Mouse (Mus musculus) limb, embryonic 13.5 days (tissue): Measurements from ENCODE around the gene Fstl4. TPM values are rescaled to one million over a fixed set of nuclear protein-coding genes. Genes with fewer than 3 reads are reported as not detected.

Source experiments
- ATAC-seq: fragments of 200-750 bp; cut with Nextera tagmentation; 2 replicates; pipeline ENCODE4 v1.8.0; 2017; ENCODE audit warnings: low read depth, moderate number of reproducible peaks, moderate TSS enrichment; ENCODE audit not compliant: low FRiP score
- H3K27ac ChIP-seq: fragments of 300-500 bp; sonication (generic); 2 replicates; pipeline ENCODE4 v1.5.1; 2015; ENCODE audit warnings: inconsistent platforms, mild to moderate bottlenecking, moderate library complexity
- H3K27me3 ChIP-seq: fragments of 300-500 bp; sonication (generic); 2 replicates; pipeline ENCODE4 v1.6.1; 2015; ENCODE audit warnings: mild to moderate bottlenecking, inconsistent platforms
- H3K36me3 ChIP-seq: fragments of 300-500 bp; sonication (generic); 2 replicates; pipeline ENCODE4 v1.6.1; 2015; ENCODE audit warnings: inconsistent platforms, mild to moderate bottlenecking, moderate library complexity
- H3K4me1 ChIP-seq: fragments of 300-500 bp; sonication (generic); 2 replicates; pipeline ENCODE4 v1.6.1; 2015; ENCODE audit warnings: inconsistent platforms
- H3K4me2 ChIP-seq: fragments of 300-500 bp; sonication (generic); replicated peaks from 2 replicates; pipeline ENCODE4 v1.6.1; 2015; ENCODE audit warnings: inconsistent platforms, mild to moderate bottlenecking, moderate library complexity
- H3K4me3 ChIP-seq: fragments of 300-500 bp; sonication (generic); 2 replicates; pipeline ENCODE4 v1.5.1; 2015; ENCODE audit warnings: moderate library complexity, mild to moderate bottlenecking, inconsistent platforms
- H3K9ac ChIP-seq: fragments of 300-500 bp; sonication (generic); 2 replicates; pipeline ENCODE4 v1.6.1; 2015; ENCODE audit warnings: mild to moderate bottlenecking, inconsistent platforms
- H3K9me3 ChIP-seq: fragments of 300-500 bp; sonication (generic); 2 replicates; pipeline ENCODE4 v1.6.1; 2016; ENCODE audit warnings: inconsistent platforms
- WGBS: fragments of 180-500 bp; shearing (Covaris S2); methylation state at CpG from one replicate; pipeline ENCODE4 v1.1.7; 2015; 5-methylcytosine and 5-hydroxymethylcytosine counted together
- polyA plus RNA-seq: library from polyadenylated mRNA; unstranded; fragments of >200 nt; fragmentation: Nextera tagmentation; extraction: Ambion mirVana; gene quantifications from 2 replicates; pipeline ENCODE4 v1.2.1, GENCODE M21; 2015

Gene Fstl4
- polyA plus RNA-seq, 1 experiment from 2014 or later: 2.8 TPM

DNA sequence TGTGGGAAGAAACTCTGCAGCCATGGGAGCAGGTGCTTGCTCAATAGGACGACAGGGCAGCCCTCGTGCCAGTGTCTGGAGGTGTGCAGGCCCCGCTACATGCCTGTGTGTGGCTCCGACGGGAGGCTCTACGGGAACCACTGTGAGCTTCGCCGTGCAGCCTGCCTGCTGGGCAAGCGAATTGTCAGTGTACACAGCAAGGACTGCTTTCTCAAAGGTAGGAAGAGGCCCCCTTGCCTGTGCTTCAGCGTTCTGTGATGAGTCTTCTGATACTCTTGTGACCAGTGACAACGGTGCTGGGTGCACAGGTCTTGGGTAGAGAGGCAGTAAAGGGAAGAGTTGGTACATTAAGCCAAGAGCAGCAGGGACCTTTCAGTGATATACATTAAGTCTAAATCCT is 235.8 kb downstream of the Fstl4 start:
- Histone ChIP-seq H3K4me2 (no peak overlapping the region), H3K9me3 (no peaks in the 10 kb centered on the region), H3K27me3 (peaks cover 6% of the 10 kb centered on the region; the same call in 1 of the 2 replicates), H3K9ac (no peak overlapping the region), H3K4me1 (peaks cover 14% of the 10 kb centered on the region; the same call in 1 of the 2 replicates), H3K36me3 (no peaks in the 10 kb centered on the region), H3K4me3 (no peak overlapping the region), H3K27ac (no peak overlapping the region)
- 90% methylated on average over 11 of the region's 11 CpGs for WGBS
- ATAC-seq: no peak

DNA sequence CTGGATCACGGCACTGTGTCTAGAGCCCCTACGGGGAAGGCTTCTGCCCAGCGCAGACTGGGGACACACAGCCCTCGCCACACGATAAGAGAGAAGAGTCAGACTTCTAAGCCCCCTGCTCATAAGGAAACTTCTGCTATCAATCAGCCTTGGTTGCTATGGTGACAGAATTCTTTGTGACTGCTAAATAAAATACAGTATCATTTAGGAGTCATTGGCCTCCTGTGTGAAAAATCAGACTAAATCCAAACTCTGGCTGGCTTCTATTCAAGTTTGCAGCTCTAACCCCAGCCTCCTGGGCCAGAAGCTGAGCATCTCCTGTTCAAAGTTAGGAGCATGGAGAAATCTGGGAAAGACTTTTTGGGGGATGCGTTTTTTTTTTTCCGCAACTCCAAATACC is 238.9 kb downstream of the Fstl4 start:
- Histone ChIP-seq H3K9ac (no peak overlapping the region), H3K4me2 (no peak overlapping the region), H3K9me3 (no peaks in the 10 kb centered on the region), H3K27me3 (peaks cover 6% of the 10 kb centered on the region; the same call in 1 of the 2 replicates), H3K27ac (no peak overlapping the region), H3K4me1 (no peaks in the 10 kb centered on the region), H3K36me3 (no peaks in the 10 kb centered on the region), H3K4me3 (no peak overlapping the region)
- 75% methylated on average over 7 of the region's 7 CpGs for WGBS
- ATAC-seq: no peak

GRCm38 (mm10) chr11:53003811-53004210 is 239.4 kb downstream of the Fstl4 start:
- 83% methylated on average over 9 of the region's 9 CpGs for WGBS
- Histone ChIP-seq H3K4me3 (no peak overlapping the region), H3K27me3 (peaks cover 6% of the 10 kb centered on the region; the same call in 1 of the 2 replicates), H3K9ac (no peak overlapping the region), H3K27ac (no peak overlapping the region), H3K36me3 (no peaks in the 10 kb centered on the region), H3K4me1 (no peaks in the 10 kb centered on the region), H3K9me3 (no peaks in the 10 kb centered on the region), H3K4me2 (no peak overlapping the region)
- ATAC-seq: no peak

GRCm38 (mm10) chr11:53009597-53009996 is 245.2 kb downstream of the Fstl4 start:
- Histone ChIP-seq H3K4me2 (no peak overlapping the region), H3K36me3 (no peaks in the 10 kb centered on the region), H3K27me3 (no peaks in the 10 kb centered on the region), H3K27ac (no peak overlapping the region), H3K9ac (no peak overlapping the region), H3K4me1 (no peaks in the 10 kb centered on the region), H3K9me3 (no peaks in the 10 kb centered on the region), H3K4me3 (no peak overlapping the region)
- WGBS: 60% methylated on average over 7 of the region's 7 CpGs
- ATAC-seq: no peak

DNA sequence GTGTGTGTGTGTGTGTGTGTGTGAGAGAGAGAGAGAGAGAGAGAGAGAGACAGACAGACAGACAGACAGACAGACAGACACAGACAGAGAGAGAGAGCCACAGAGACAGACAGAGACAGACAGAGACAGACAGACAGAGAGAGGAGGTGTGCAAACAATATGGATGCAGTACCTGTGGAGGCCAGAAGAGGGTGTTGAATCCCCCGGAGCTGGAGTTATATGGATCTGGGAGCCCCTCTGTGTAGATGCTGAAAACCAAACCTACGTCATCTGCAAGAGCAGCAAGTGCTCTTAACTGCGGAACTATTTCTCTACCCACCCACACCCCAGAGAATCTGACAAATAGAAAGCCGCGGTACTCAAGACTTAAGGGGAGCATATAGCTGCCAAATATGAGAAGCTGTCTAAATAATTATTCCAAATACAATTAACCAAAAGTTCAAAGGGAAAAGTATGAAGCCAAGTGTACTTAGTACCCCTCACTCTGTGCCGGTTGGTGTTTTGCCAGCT is 247.6 kb downstream of the Fstl4 start:
- no peak for ATAC-seq
- H3K9me3 ChIP-seq: no peaks in the 10 kb centered on the region
- WGBS: 80% methylated on average over 6 of the region's 6 CpGs
- no peaks in the 10 kb centered on the region for H3K36me3 ChIP-seq
- H3K4me1 ChIP-seq: no peaks in the 10 kb centered on the region
- no peak overlapping the region for H3K4me2 ChIP-seq
- no peaks in the 10 kb centered on the region for H3K27me3 ChIP-seq
- H3K27ac ChIP-seq: no peak overlapping the region
- H3K9ac ChIP-seq: no peak overlapping the region
- no peak overlapping the region for H3K4me3 ChIP-seq

GRCm38 (mm10) chr11:53013906-53014305 is 249.5 kb downstream of the Fstl4 start:
- Histone ChIP-seq H3K27me3 (no peaks in the 10 kb centered on the region), H3K4me2 (no peak overlapping the region), H3K27ac (no peak overlapping the region), H3K4me3 (no peak overlapping the region), H3K4me1 (0 out of 2 replicates have a peak, but pooled peaks cover under 1% of the 10 kb centered on the region), H3K9ac (no peak overlapping the region), H3K9me3 (no peaks in the 10 kb centered on the region), H3K36me3 (no peaks in the 10 kb centered on the region)
- no peak for ATAC-seq
- WGBS: 76% methylated on average over 5 of the region's 5 CpGs

- Histone ChIP-seq H3K27me3 (no peaks in the 10 kb centered on the region), H3K27ac (no peak overlapping the region), H3K4me2 (no peak overlapping the region), H3K4me3 (no peak overlapping the region), H3K4me1 (0 out of 2 replicates have a peak, but pooled peaks cover 3% of the 10 kb centered on the region), H3K36me3 (no peaks in the 10 kb centered on the region), H3K9ac (no peak overlapping the region), H3K9me3 (no peaks in the 10 kb centered on the region)
- 79% methylated on average over 7 of the region's 7 CpGs for WGBS
- no peak for ATAC-seq
Observed at GRCm38 (mm10) chr11:53016358-53017021, 252.1 kb downstream of the Fstl4 start.

GRCm38 (mm10) chr11:53019509-53019908 is 255.1 kb downstream of the Fstl4 start:
- H3K9me3 ChIP-seq: no peaks in the 10 kb centered on the region
- H3K9ac ChIP-seq: no peak overlapping the region
- no peak overlapping the region for H3K27ac ChIP-seq
- no peak overlapping the region for H3K4me3 ChIP-seq
- no peak for ATAC-seq
- 0 out of 2 replicates have a peak, but pooled peaks cover 3% of the 10 kb centered on the region for H3K4me1 ChIP-seq
- H3K4me2 ChIP-seq: no peak overlapping the region
- no peaks in the 10 kb centered on the region for H3K36me3 ChIP-seq
- 90% methylated on average over 3 of the region's 3 CpGs for WGBS
- no peaks in the 10 kb centered on the region for H3K27me3 ChIP-seq

GRCm38 (mm10) chr11:53024403-53024802 is 260.0 kb downstream of the Fstl4 start:
- WGBS: 82% methylated on average over 6 of the region's 6 CpGs
- no peak for ATAC-seq
- H3K9me3 ChIP-seq: 0 out of 2 replicates have a peak, but pooled peaks cover 3% of the 10 kb centered on the region

DNA sequence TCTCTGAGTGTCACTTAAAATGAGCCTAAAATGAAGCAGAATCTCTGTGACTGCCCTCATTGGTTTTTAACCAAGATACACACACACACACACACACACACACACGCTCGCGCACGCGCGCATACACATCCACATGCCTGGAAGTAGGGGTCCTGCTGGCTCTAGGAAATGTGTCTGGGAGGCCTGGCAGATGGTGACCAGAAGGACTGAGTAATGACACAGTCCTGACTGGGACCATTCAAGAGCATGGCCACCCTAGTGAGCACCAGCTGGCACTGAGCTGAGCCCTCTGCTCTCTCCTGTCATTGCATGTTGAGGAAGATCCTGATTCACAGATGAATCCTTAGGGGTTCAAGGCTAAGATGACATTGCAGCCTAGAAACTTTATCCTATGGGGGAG is 261.3 kb downstream of the Fstl4 start:
- WGBS: 92% methylated on average over 6 of the region's 6 CpGs
- ATAC-seq: no peak

More at GRCm38 (mm10) chr11:53024403-53024802, 260.0 kb downstream of the Fstl4 start:
- Histone ChIP-seq H3K27me3 (no peaks in the 10 kb centered on the region), H3K4me2 (no peak overlapping the region), H3K36me3 (no peaks in the 10 kb centered on the region), H3K9ac (no peak overlapping the region), H3K4me3 (no peak overlapping the region), H3K27ac (no peak overlapping the region), H3K4me1 (no peaks in the 10 kb centered on the region)

GRCm38 (mm10) chr11:53028421-53029168 is 264.2 kb downstream of the Fstl4 start:
- Histone ChIP-seq H3K27me3 (peaks cover 9% of the 10 kb centered on the region), H3K36me3 (no peaks in the 10 kb centered on the region), H3K27ac (no peak overlapping the region), H3K4me2 (no peak overlapping the region), H3K9ac (no peak overlapping the region), H3K4me1 (no peaks in the 10 kb centered on the region), H3K9me3 (0 out of 2 replicates have a peak, but pooled peaks cover 3% of the 10 kb centered on the region), H3K4me3 (no peak overlapping the region)
- 74% methylated on average over 7 of the region's 7 CpGs for WGBS
- ATAC-seq: no peak

More for the DNA sequence above, 261.3 kb downstream of the Fstl4 start:
- Histone ChIP-seq H3K9ac (no peak overlapping the region), H3K27me3 (no peaks in the 10 kb centered on the region; the same call in 1 of the 2 replicates), H3K9me3 (0 out of 2 replicates have a peak, but pooled peaks cover 3% of the 10 kb centered on the region), H3K4me2 (no peak overlapping the region), H3K4me1 (no peaks in the 10 kb centered on the region), H3K27ac (no peak overlapping the region), H3K36me3 (no peaks in the 10 kb centered on the region), H3K4me3 (no peak overlapping the region)

GRCm38 (mm10) chr11:53031777-53032176 is 267.3 kb downstream of the Fstl4 start:
- Histone ChIP-seq H3K27me3 (peaks cover 9% of the 10 kb centered on the region), H3K9me3 (no peaks in the 10 kb centered on the region), H3K4me1 (peaks cover 8% of the 10 kb centered on the region; the same call in 1 of the 2 replicates), H3K4me2 (no peak overlapping the region), H3K4me3 (no peak overlapping the region), H3K36me3 (no peaks in the 10 kb centered on the region), H3K27ac (no peak overlapping the region), H3K9ac (no peak overlapping the region)
- no peak for ATAC-seq
- 90% methylated on average over 4 of the region's 4 CpGs for WGBS
